8 mouse cellular contexts compared by ENCODE assay signal in genomic region chr5:143526698-143527331, GRCm38 (mm10). TPM values are rescaled to one million over a fixed set of nuclear protein-coding genes. Genes with fewer than 3 reads are reported as not detected.
DNase-seq lines count a peak whose midpoint lies in the region; ATAC-seq and TF ChIP-seq lines count a peak whose summit lies in the region.

No protein-coding gene starts in this region.

- 2% methylated on average over 28 of the region's 28 CpGs for WGBS in cerebellum, adult 2 months
- WGBS in forebrain, embryonic 16.5 days = 8% methylated on average over 28 of the region's 28 CpGs
- under 1% methylated on average over 28 of the region's 28 CpGs for WGBS in kidney, postnatal 0 days
- WGBS in stomach, embryonic 14.5 days = under 1% methylated on average over 28 of the region's 28 CpGs

- H3K27me3 ChIP-seq in cerebellum, adult 2 months (ENCODE audit: control insufficient read depth, insufficient read depth, low read length) = no peaks in the 10 kb centered on the region
- no peaks in the 10 kb centered on the region for H3K27me3 ChIP-seq in forebrain, embryonic 16.5 days (replicated peaks; ENCODE audit: control insufficient read depth, insufficient read depth, low read length)
- H3K27me3 ChIP-seq in kidney, postnatal 0 days (ENCODE audit: insufficient read depth, low read length) = no peaks in the 10 kb centered on the region
- H3K27me3 ChIP-seq in stomach, embryonic 14.5 days (ENCODE audit: control insufficient read depth, insufficient read depth, low read length) = no peaks in the 10 kb centered on the region

- peak overlapping the region; percentile 94 for H3K4me2 ChIP-seq in forebrain, embryonic 16.5 days (ENCODE audit: low read length)
- H3K4me2 ChIP-seq in kidney, postnatal 0 days (ENCODE audit: low read length) = peak overlapping the region; percentile 81
- H3K4me2 ChIP-seq in stomach, embryonic 14.5 days (replicated peaks; ENCODE audit: low read depth, low read length) = peak overlapping the region; percentile 61

- H3K4me3 ChIP-seq in cerebellum, adult 2 months (replicated peaks; ENCODE audit: insufficient read depth, low read depth, low read length) = peak overlapping the region; percentile 95
- H3K4me3 ChIP-seq in forebrain, embryonic 16.5 days (replicated peaks; ENCODE audit: low read length) = peak overlapping the region; percentile 98
- H3K4me3 ChIP-seq in kidney, postnatal 0 days (replicated peaks; ENCODE audit: low read depth, low read length) = peak overlapping the region; percentile 100
- H3K4me3 ChIP-seq in stomach, embryonic 14.5 days (ENCODE audit: low read depth, low read length) = peak overlapping the region; percentile 97

- peak overlapping the region; percentile 99 for H3K9ac ChIP-seq in forebrain, embryonic 16.5 days (replicated peaks; ENCODE audit: low read depth, low read length)
- H3K9ac ChIP-seq in kidney, postnatal 0 days (ENCODE audit: low read depth, low read length) = peak overlapping the region; percentile 100
- H3K9ac ChIP-seq in stomach, embryonic 14.5 days (replicated peaks; ENCODE audit: low read depth, low read length) = peak overlapping the region; percentile 100

- H3K36me3 ChIP-seq in forebrain, embryonic 16.5 days (ENCODE audit: control insufficient read depth, insufficient read depth) = no peaks in the 10 kb centered on the region
- no peaks in the 10 kb centered on the region for H3K36me3 ChIP-seq in kidney, postnatal 0 days (ENCODE audit: insufficient read depth, low read length)
- H3K36me3 ChIP-seq in stomach, embryonic 14.5 days (ENCODE audit: control insufficient read depth, insufficient read depth, low read length) = no peaks in the 10 kb centered on the region

- DNase-seq in cerebellum, adult 2 months = no peak
- no peak for DNase-seq in cerebellum, postnatal 4 days (ENCODE audit: low spot score in 2 of 2)
- DNase-seq in T-cell, adult 2 months (ENCODE audit: low spot score) = peak; percentile 45
- DNase-seq in kidney, postnatal 0 days (ENCODE audit: low spot score) = peak; percentile 79
- DNase-seq in cerebellum, postnatal 25 days = no peak

- ATAC-seq in forebrain, embryonic 16.5 days = no peak
- ATAC-seq in kidney, postnatal 0 days (replicated peaks; ENCODE audit: low FRiP score, low read depth) = no peak
- ATAC-seq in megakaryocyte progenitor cell, adult 5-6 weeks (replicated peaks; ENCODE audit: poor library complexity) = peak; percentile 20; the same call in 1 of the 2 replicates
- ATAC-seq in stomach, embryonic 14.5 days (ENCODE audit: insufficient number of reproducible peaks, insufficient read depth, low FRiP score, low read depth) = no peak

- no peak for TF ChIP-seq POLR2A in cerebellum, adult 2 months (IDR thresholded peaks at IDR 0.05; ENCODE audit: borderline replicate concordance, insufficient read depth, low read length)

- no peak overlapping the region for H3K27ac ChIP-seq in cerebellum, adult 2 months (ENCODE audit: insufficient read depth, low read length)
- no peak overlapping the region; the same call in none of the 2 replicates for H3K27ac ChIP-seq in forebrain, embryonic 16.5 days (ENCODE audit: low read length)
- H3K27ac ChIP-seq in kidney, postnatal 0 days = peak overlapping the region; percentile 100
- H3K27ac ChIP-seq in stomach, embryonic 14.5 days (ENCODE audit: low read length) = peak overlapping the region; percentile 99

- no peak for TF ChIP-seq CTCF in cerebellum, adult 2 months (IDR thresholded peaks at IDR 0.05; ENCODE audit: borderline replicate concordance, insufficient read depth, low read depth, low read length)
- TF ChIP-seq CTCF in kidney, postnatal 0 days (IDR thresholded peaks at IDR 0.05; ENCODE audit: low read depth) = no peak

- peaks cover 12% of the 10 kb centered on the region for H3K4me1 ChIP-seq in cerebellum, adult 2 months (ENCODE audit: control insufficient read depth, insufficient read depth, low read length)
- peaks cover 28% of the 10 kb centered on the region for H3K4me1 ChIP-seq in forebrain, embryonic 16.5 days (replicated peaks; ENCODE audit: control insufficient read depth, insufficient read depth, low read length)
- H3K4me1 ChIP-seq in kidney, postnatal 0 days (replicated peaks; ENCODE audit: insufficient read depth, low read length) = peaks cover 19% of the 10 kb centered on the region
- peaks cover 20% of the 10 kb centered on the region for H3K4me1 ChIP-seq in stomach, embryonic 14.5 days (ENCODE audit: control insufficient read depth, insufficient read depth, low read length)

- H3K9me3 ChIP-seq in forebrain, embryonic 16.5 days (ENCODE audit: control insufficient read depth, low read length) = no peaks in the 10 kb centered on the region
- no peaks in the 10 kb centered on the region for H3K9me3 ChIP-seq in kidney, postnatal 0 days (replicated peaks; ENCODE audit: low read length)
- no peaks in the 10 kb centered on the region for H3K9me3 ChIP-seq in stomach, embryonic 14.5 days (ENCODE audit: control insufficient read depth, low read depth, low read length)

RNA-seq across cellular contexts. Expression of gene Rac1, which starts 1.0 kb away (rescaled TPM):
- polyA plus RNA-seq in cerebellum, adult 2 months (2012; rRNA removed) = 557 and 572 TPM in 2 replicates
- polyA plus RNA-seq in forebrain, embryonic 16.5 days (2015; fragmentation: Nextera tagmentation; extraction: Ambion mirVana) = 385 and 445 TPM in 2 replicates
- polyA plus RNA-seq in kidney, postnatal 0 days (2015; fragmentation: Nextera tagmentation; extraction: Ambion mirVana) = 453 and 458 TPM in 2 replicates
- total RNA-seq in megakaryocyte progenitor cell, adult 5-6 weeks (2015) = 654 and 681 TPM in 2 replicates
- total RNA-seq in megakaryocyte progenitor cell, adult 5-6 weeks (2017) = 85.9 and 114 TPM in 2 replicates
- polyA plus RNA-seq in stomach, embryonic 14.5 days (2014; fragmentation: Nextera tagmentation; extraction: Ambion mirVana) = 468 and 518 TPM in 2 replicates

Comparison
In these comparisons a context has a peak if more than half of its experiments do, and no peak if none do; other contexts are left out.
1. DNase-seq: peak in T-cell, adult 2 months (single experiment) and kidney, postnatal 0 days (single experiment); none in cerebellum, adult 2 months (0 of 2), cerebellum, postnatal 4 days (0 of 2) and cerebellum, postnatal 25 days (0 of 2).
2. H3K27ac ChIP-seq: peak in kidney, postnatal 0 days (single experiment) and stomach, embryonic 14.5 days (single experiment); none in cerebellum, adult 2 months (single experiment) and forebrain, embryonic 16.5 days (single experiment).
3. Peak in every context shown above with its lines, with median percentiles within 50 percentile points of each other: H3K4me3 ChIP-seq, H3K4me2 ChIP-seq and H3K9ac ChIP-seq.